Mouse (Mus musculus): ENCODE results near the gene Cnnm1.

DNA sequence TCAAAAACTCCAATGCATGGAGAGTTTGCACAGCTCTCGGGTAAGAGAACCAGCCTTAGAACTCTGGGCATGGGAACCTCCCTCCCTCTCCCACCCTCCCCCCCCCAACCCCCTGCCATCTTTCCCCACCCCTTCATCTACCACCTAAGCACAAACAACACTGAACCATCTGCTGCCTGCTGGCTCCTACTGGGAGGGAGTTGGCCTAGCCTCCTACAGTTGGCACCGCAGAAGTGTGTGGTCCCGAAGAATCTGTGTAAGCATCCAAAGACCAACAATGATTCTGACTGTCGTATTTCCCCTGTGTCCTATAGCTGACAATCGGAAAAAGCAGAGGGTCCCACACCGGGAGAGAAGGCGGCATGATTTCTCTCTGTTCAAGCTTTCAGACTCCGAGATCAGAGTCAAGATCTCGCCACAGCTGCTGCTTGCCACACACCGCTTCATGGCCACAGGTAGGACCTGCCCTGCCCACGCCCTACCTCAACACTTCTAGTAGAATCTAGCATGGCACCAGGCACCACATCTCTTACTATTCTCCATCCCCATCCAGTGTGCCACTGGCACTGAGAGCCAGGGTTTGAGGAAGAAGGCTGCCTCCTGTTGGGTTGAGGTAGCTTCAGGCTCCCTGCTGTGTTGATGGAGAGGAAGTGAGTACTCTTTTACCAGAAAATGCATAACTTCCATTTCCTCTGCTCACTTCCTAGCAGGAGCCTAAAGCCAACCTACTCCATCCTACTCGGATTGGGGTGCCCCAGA, 27.9 kb downstream of the Cnnm1 start:
- TF ChIP-seq GATA1 (IDR thresholded peaks at IDR 0.05; ENCODE audit: borderline replicate concordance, low read length) (no peak), CTCF (IDR thresholded peaks at IDR 0.05; ENCODE audit: low read depth, low read length) (no peak)

Measured in G1E (cell line).